Mouse (Mus musculus) small intestine, adult 2 months (tissue): Measurements from ENCODE around the gene Accs. TPM values are rescaled to one million over a fixed set of nuclear protein-coding genes. Genes with fewer than 3 reads are reported as not detected.

Experiments used
- H3K27ac ChIP-seq: fragments of 200-500 bp; 2 replicates; pipeline ENCODE4 v1.5.1; 2012; ENCODE audit warnings: low read depth, low read length, control low read depth, inconsistent platforms; ENCODE audit not compliant: insufficient read depth
- H3K27me3 ChIP-seq: fragments of 200-500 bp; 2 replicates; pipeline ENCODE4 v1.6.1; 2012; ENCODE audit warnings: mild to moderate bottlenecking, moderate library complexity, low read length, inconsistent platforms; ENCODE audit not compliant: control insufficient read depth, insufficient read depth
- H3K36me3 ChIP-seq: fragments of 200-500 bp; 2 replicates; pipeline ENCODE4 v1.6.1; 2012; ENCODE audit warnings: mild to moderate bottlenecking, low read length, control low read depth, inconsistent platforms; ENCODE audit not compliant: control insufficient read depth, insufficient read depth
- H3K4me1 ChIP-seq: fragments of 200-500 bp; 2 replicates; pipeline ENCODE4 v1.6.1; 2012; ENCODE audit warnings: low read length, inconsistent platforms, mixed read lengths; ENCODE audit not compliant: control insufficient read depth, insufficient read depth, insufficient read length
- H3K4me3 ChIP-seq: fragments of 200-500 bp; 2 replicates; pipeline ENCODE4 v1.5.1; 2012; ENCODE audit warnings: low read depth, mild to moderate bottlenecking, control low read depth, inconsistent platforms, low read length, moderate library complexity
- CTCF ChIP-seq: fragments of 200-500 bp; IDR thresholded peaks from 2 replicates; pipeline ENCODE4 v1.5.1; 2012; ENCODE audit warnings: low read depth, mild to moderate bottlenecking, control low read depth, inconsistent platforms, low read length, moderate library complexity, mixed read lengths; ENCODE audit not compliant: insufficient replicate concordance, insufficient read length; ENCODE audit errors: extremely low read depth
- POLR2A ChIP-seq: fragments of 200-500 bp; IDR thresholded peaks from 2 replicates; pipeline ENCODE4 v1.6.1; 2012; ENCODE audit warnings: low read depth, mild to moderate bottlenecking, control low read depth, inconsistent platforms, low read length, moderate library complexity
- WGBS: fragments of 180-500 bp; shearing (Covaris S2); methylation state at CpG from one replicate; pipeline ENCODE4 v1.1.7; 2018; 5-methylcytosine and 5-hydroxymethylcytosine counted together
- polyA plus RNA-seq: library from polyadenylated mRNA; depleted of rRNA; stranded (reverse); fragments of >200 nt; gene quantifications from 2 replicates; pipeline ENCODE4 v1.2.3, GENCODE M21; 2012

Gene Accs
- polyA plus RNA-seq, 1 experiment = 6.2 TPM

GRCm38 (mm10) chr2:93858845-93859244 is 9.1 kb upstream of the Accs start:
- Histone ChIP-seq H3K27me3 (no peaks in the 10 kb centered on the region), H3K4me3 (no peak overlapping the region), H3K27ac (no peak overlapping the region), H3K36me3 (no peaks in the 10 kb centered on the region), H3K4me1 (no peaks in the 10 kb centered on the region)
- TF ChIP-seq POLR2A = no peak
- no peak for TF ChIP-seq CTCF
- WGBS = 59% methylated on average over 12 of the region's 12 CpGs

DNA sequence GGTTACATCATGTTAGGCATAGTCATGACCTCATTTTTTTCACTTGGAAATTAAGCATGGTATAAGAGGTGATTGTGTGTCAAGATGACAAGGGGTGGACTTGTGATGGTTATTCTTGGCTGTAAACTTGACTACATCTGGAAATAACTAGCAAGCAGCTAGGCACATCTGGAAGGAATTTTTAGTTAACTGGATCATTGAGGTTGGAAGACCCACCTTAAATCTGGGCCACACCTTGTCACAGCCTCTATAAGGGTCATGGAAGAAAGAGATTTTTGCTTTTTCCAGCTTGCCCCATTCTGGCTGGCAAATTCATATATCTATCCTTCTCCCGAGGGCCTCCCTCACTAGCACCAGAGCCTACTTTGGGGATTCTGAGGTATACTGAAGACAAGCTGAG is 1.6 kb upstream of the Accs start:
- Histone ChIP-seq H3K27me3 (no peaks in the 10 kb centered on the region), H3K4me3 (no peak overlapping the region), H3K27ac (no peak overlapping the region), H3K4me1 (peaks cover 3% of the 10 kb centered on the region; the same call in 1 of the 2 replicates), H3K36me3 (no peaks in the 10 kb centered on the region)
- WGBS = 88% methylated on average over 1 of the region's 1 CpGs
- TF ChIP-seq CTCF = no peak
- TF ChIP-seq POLR2A = no peak

DNA sequence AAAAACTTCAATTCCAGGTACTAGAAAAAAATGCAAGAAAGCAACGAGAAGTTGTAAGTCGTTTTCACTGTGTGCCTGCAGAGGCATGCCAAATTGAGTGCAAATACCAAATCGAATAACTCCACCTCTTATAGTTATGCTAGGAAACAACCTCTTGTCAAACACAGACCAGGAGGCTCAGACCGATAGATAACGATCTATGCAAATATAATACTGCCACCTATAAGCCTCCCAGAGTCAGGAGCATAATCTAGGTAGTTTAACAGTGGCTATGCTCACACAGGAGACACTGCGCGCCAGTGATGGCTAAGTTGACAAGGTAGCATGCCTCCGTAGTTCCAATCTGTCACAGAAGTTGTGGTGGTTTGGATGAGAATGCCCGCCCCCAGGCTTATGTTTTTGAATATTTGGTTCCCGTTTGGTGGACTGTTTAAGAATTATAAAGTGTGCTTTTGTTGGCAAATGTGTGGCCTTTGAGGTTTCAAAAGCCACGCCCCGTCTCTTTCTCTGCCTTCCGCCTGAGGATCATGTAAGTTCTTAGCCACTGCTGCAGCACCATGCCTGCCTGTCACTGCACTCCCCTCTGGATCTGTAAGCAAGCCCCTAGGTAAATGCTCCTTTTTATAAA is 688 bp upstream of the Accs start:
- H3K27me3 ChIP-seq = no peaks in the 10 kb centered on the region
- no peaks in the 10 kb centered on the region for H3K36me3 ChIP-seq
- 12% methylated on average over 13 of the region's 13 CpGs for WGBS
- TF ChIP-seq CTCF (no peak), POLR2A (no peak)
- H3K4me1 ChIP-seq = peaks cover 3% of the 10 kb centered on the region; the same call in 1 of the 2 replicates
- no peak overlapping the region for H3K4me3 ChIP-seq
- H3K27ac ChIP-seq = no peak overlapping the region

DNA sequence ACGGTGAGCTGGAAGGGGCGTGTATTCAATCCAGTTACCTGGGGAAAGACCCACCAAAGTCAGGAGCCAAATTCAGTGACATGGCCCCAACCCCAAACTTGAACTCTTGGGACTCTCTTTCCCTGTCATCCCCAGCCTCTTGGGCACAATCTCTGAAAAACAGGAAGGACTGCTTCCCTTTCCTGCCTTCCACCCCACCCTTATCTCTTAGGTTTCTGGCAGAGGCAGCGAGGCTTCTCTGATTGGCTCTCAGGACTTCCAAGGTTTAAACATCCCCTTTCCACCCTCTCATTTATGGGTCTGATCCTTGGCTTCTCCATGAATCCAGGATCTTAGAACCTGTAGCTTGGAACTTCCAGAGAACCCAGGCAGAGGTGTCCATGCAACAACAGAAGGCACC is 8.4 kb downstream of the Accs start:
- WGBS = 95% methylated on average over 3 of the region's 3 CpGs
- no peak overlapping the region for H3K27ac ChIP-seq
- no peaks in the 10 kb centered on the region for H3K4me1 ChIP-seq
- no peak overlapping the region for H3K4me3 ChIP-seq
- H3K27me3 ChIP-seq = no peaks in the 10 kb centered on the region
- no peak for TF ChIP-seq CTCF
- no peak for TF ChIP-seq POLR2A
- peaks cover 3% of the 10 kb centered on the region; the same call in 1 of the 2 replicates for H3K36me3 ChIP-seq

GRCm38 (mm10) chr2:93840109-93840508 is 9.6 kb downstream of the Accs start:
- Histone ChIP-seq H3K27me3 (no peaks in the 10 kb centered on the region), H3K27ac (no peak overlapping the region), H3K36me3 (peaks cover 3% of the 10 kb centered on the region; the same call in 1 of the 2 replicates), H3K4me1 (no peaks in the 10 kb centered on the region), H3K4me3 (no peak overlapping the region)
- TF ChIP-seq POLR2A = no peak
- TF ChIP-seq CTCF = no peak
- WGBS = 80% methylated on average over 6 of the region's 6 CpGs

GRCm38 (mm10) chr2:93838931-93839330 is 10.8 kb downstream of the Accs start:
- H3K27me3 ChIP-seq = no peaks in the 10 kb centered on the region
- H3K4me3 ChIP-seq = no peak overlapping the region
- 93% methylated on average over 4 of the region's 4 CpGs for WGBS
- H3K27ac ChIP-seq = no peak overlapping the region
- no peak for TF ChIP-seq CTCF
- TF ChIP-seq POLR2A = no peak
- peaks cover 1% of the 10 kb centered on the region; the same call in 1 of the 2 replicates for H3K36me3 ChIP-seq
- H3K4me1 ChIP-seq = no peaks in the 10 kb centered on the region

DNA sequence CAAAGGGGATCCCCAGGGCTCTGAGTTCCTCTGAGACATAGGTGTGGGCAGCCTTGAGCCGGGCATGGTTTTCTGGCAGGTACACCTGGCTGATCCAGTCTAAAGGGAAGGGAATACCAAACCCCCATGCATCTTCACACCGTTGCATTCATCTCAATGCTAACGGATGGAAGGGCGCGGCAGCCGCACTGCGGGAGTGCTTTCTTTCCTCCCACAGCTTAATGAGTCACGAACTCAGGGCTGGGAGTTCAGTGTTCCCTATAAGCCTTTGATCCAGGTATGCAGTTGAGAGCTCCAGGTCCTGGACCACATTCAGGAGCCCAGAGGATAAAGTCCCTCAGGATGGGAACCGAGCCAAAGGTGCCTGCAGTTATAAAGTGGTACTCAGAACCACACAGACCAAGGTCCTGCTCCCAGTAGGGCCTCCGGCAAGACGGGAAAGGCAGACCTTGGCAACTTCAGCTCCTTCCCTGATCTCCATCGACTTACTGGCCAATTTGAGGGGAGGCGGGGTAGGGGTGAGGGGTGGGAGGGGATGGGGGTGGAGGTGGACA is 13.4 kb downstream of the Accs start:
- TF ChIP-seq POLR2A (no peak), CTCF (no peak)
- Histone ChIP-seq H3K27me3 (no peaks in the 10 kb centered on the region), H3K4me1 (no peaks in the 10 kb centered on the region), H3K36me3 (no peaks in the 10 kb centered on the region), H3K27ac (no peak overlapping the region), H3K4me3 (no peak overlapping the region)
- WGBS = 28% methylated on average over 13 of the region's 13 CpGs
